Mouse (Mus musculus) CH12.LX (cell line): Measurements from ENCODE around the gene Rgl2. TPM values are rescaled to one million over a fixed set of nuclear protein-coding genes. Genes with fewer than 3 reads are reported as not detected.

Experiments used
- DNase-seq: peaks from one replicate; pipeline ENCODE4 v3.0.0-alpha.2; 2013; ENCODE audit errors: extremely low read depth
- H3K27ac ChIP-seq: 2 replicates; pipeline ENCODE4 v1.5.1; 2012; ENCODE audit warnings: low read depth, mild to moderate bottlenecking, control low read depth, moderate library complexity; ENCODE audit not compliant: insufficient read depth
- H3K27me3 ChIP-seq: replicated peaks from 2 replicates; pipeline ENCODE3; 2012; ENCODE audit warnings: inconsistent platforms
- H3K36me3 ChIP-seq, 2 experiments: replicated peaks in 1 of 2; 2 replicates each; pipeline versions ENCODE3 to v1.6.1; 2012; ENCODE audit warnings: inconsistent platforms in 1 of 2, low read length in 1 of 2, mild to moderate bottlenecking in 1 of 2, mixed read lengths in 1 of 2, moderate library complexity in 1 of 2; ENCODE audit not compliant: control insufficient read depth in 1 of 2, insufficient read depth in 1 of 2
- H3K4me1 ChIP-seq, 2 experiments: 2 replicates each; pipeline ENCODE4 v1.6.1; 2012; ENCODE audit warnings: inconsistent platforms in 1 of 2, moderate library complexity in 1 of 2; ENCODE audit not compliant: insufficient read depth in 2 of 2, control insufficient read depth in 1 of 2
- H3K4me2 ChIP-seq: 2 replicates; pipeline ENCODE4 v1.6.1; 2012; ENCODE audit warnings: low read depth, mild to moderate bottlenecking, control low read depth; ENCODE audit not compliant: poor library complexity, insufficient read depth, severe bottlenecking
- H3K4me3 ChIP-seq, 3 experiments: fragments of 150-350 bp in 1 of 3; sonication (generic) in 1 of 3; replicated peaks in 1 of 3; 2 replicates each; pipeline versions ENCODE3 to v1.5.1; 2011 to 2012; ENCODE audit warnings: low read depth in 2 of 3, low read length in 2 of 3, mild to moderate bottlenecking in 2 of 3, moderate library complexity in 2 of 3, control low read depth in 1 of 3, improper control_type of control experiment in 1 of 3, inconsistent platforms in 1 of 3, mixed read lengths in 1 of 3; ENCODE audit not compliant: poor library complexity in 1 of 3
- H3K79me2 ChIP-seq: replicated peaks from 2 replicates; pipeline ENCODE4 v1.6.1; 2012; ENCODE audit warnings: mild to moderate bottlenecking, moderate library complexity; ENCODE audit not compliant: control insufficient read depth, poor library complexity, insufficient read depth, severe bottlenecking; ENCODE audit errors: extremely low read depth
- H3K9ac ChIP-seq: 2 replicates; pipeline ENCODE4 v1.6.1; 2012; ENCODE audit warnings: low read depth, mild to moderate bottlenecking, control low read depth, moderate library complexity; ENCODE audit not compliant: insufficient read depth
- H3K9me3 ChIP-seq: replicated peaks from 2 replicates; pipeline ENCODE3; 2012; ENCODE audit warnings: low read length, inconsistent platforms, mixed read lengths
- CTCF ChIP-seq, 2 experiments: IDR thresholded peaks in 1 of 2; conservative IDR thresholded peaks in 1 of 2; 2 replicates each; pipeline ENCODE4 v1.5.1; 2011 to 2012; ENCODE audit warnings: low read depth in 2 of 2, low read length in 2 of 2, improper control_type of control experiment in 1 of 2, inconsistent platforms in 1 of 2, mild to moderate bottlenecking in 1 of 2, moderate library complexity in 1 of 2
- E2F4 ChIP-seq: IDR thresholded peaks from 2 replicates; pipeline ENCODE4 v1.6.1; 2011; ENCODE audit warnings: low read depth, low read length, improper control_type of control experiment; ENCODE audit not compliant: insufficient replicate concordance
- ELF1 ChIP-seq: IDR thresholded peaks from 2 replicates; pipeline ENCODE4 v1.6.1; 2014; ENCODE audit warnings: low read depth, mild to moderate bottlenecking, inconsistent platforms, low read length, improper control_type of control experiment
- MAX ChIP-seq: IDR thresholded peaks from 2 replicates; pipeline ENCODE4 v1.6.1; 2011; ENCODE audit warnings: low read length, improper control_type of control experiment
- MAZ ChIP-seq: IDR thresholded peaks from 2 replicates; pipeline ENCODE4 v1.6.1; 2012; ENCODE audit warnings: low read depth, mild to moderate bottlenecking, inconsistent platforms, low read length, improper control_type of control experiment, moderate library complexity
- NELFE ChIP-seq: IDR thresholded peaks from 2 replicates; pipeline ENCODE4 v1.6.1; 2011; ENCODE audit warnings: low read depth, low read length, improper control_type of control experiment
- POLR2A ChIP-seq: IDR thresholded peaks from 2 replicates; pipeline ENCODE4 v1.6.1; 2011; ENCODE audit warnings: low read depth, mild to moderate bottlenecking, improper control_type of control experiment, low read length
- RAD21 ChIP-seq: IDR thresholded peaks from 2 replicates; pipeline ENCODE4 v1.6.1; 2011; ENCODE audit warnings: low read depth, mild to moderate bottlenecking, low read length, improper control_type of control experiment, moderate library complexity
- RCOR1 ChIP-seq: conservative IDR thresholded peaks from 2 replicates; pipeline ENCODE4 v1.6.1; 2012; ENCODE audit warnings: low read depth, mild to moderate bottlenecking, inconsistent platforms, low read length, improper control_type of control experiment
- SMC3 ChIP-seq: IDR thresholded peaks from 2 replicates; pipeline ENCODE4 v1.6.1; 2011; ENCODE audit warnings: low read depth, low read length, improper control_type of control experiment
- TBP ChIP-seq: conservative IDR thresholded peaks from 2 replicates; pipeline ENCODE4 v1.6.1; 2011; ENCODE audit warnings: low read depth, low read length, improper control_type of control experiment
- USF1 ChIP-seq: IDR thresholded peaks from 2 replicates; pipeline ENCODE4 v1.6.1; 2014; ENCODE audit warnings: low read depth, mild to moderate bottlenecking, inconsistent platforms, low read length, improper control_type of control experiment
- ZMIZ1 ChIP-seq: IDR thresholded peaks from 2 replicates; pipeline ENCODE4 v1.6.1; 2012; ENCODE audit warnings: low read depth, mild to moderate bottlenecking, inconsistent platforms, low read length, improper control_type of control experiment
- dilution Hi-C: fragments of 300-500 bp; cut with MboI; formaldehyde crosslinking; loops from 2 replicates; pipeline ENCODE4 v1.14.3; 2020; ENCODE audit warnings: low sequenced_read_pairs; ENCODE audit not compliant: extremely low pct_unique_long_range_greater_than_20kb, extremely low pct_ligation_motif_present
- in situ Hi-C: fragments of 300-500 bp; cut with MboI; formaldehyde crosslinking; loops from 3 replicates; pipeline ENCODE4 v1.14.3; 2019; ENCODE audit warnings: low sequenced_read_pairs, low pct_ligation_motif_present, low pct_unique_long_range_greater_than_20kb, mixed read lengths
- polyA plus RNA-seq: library from polyadenylated mRNA; unstranded; fragments of >175 nt; gene quantifications from 2 replicates; pipeline ENCODE4 v1.2.1, GENCODE M21; 2012; ENCODE audit warnings: low read depth; ENCODE audit not compliant: insufficient read length
- total RNA-seq, 2 experiments: library from RNA; depleted of rRNA; stranded (reverse); fragments of 300-350 nt in 1 of 2; fragments of >200 nt in 1 of 2; gene quantifications; 2 replicates each; pipeline ENCODE4 v1.2.3; 2012 to 2014

Gene Rgl2
- total and polyA plus RNA-seq, 3 experiments = 20.1 to 29.1 (median 25.6) TPM

DNA sequence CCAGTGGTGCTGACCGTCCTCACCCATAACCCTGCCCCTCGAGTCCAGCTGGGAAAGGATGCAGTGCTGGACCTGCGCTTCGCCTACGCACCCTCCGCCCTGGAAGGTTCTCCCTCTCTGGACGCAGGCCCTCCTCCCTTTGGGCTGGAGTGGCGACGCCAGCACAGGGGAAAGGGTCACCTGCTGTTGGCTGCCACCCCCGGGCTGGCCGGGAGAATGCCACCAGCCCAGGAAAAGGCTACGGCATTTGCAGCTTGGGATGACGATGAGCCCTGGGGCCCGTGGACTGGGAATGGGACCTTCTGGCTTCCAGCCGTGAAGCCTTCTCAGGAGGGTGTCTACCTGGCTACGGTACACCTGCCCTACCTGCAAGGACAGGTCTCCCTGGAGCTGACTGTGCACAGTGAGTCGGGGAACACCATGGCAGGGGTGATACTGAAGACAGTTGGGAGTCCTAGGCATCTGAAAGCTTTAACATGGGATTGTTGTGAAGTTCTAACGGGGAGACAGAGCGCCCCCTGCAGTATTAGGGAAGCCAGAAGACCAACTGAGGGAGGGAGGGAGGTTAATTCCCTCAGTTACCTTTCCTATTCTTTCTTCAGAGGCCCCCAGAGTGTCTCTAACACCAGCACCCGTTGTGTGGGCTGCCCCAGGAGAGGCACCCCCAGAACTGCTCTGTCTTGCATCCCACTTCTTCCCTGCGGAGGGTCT lies 3.8 kb upstream of the Rgl2 start:
- in situ Hi-C loops = no loop called here
- peaks cover 5 to 24% of the 10 kb centered on the region in 2 experiments; a peak in 3 of 4 replicates for H3K4me1 ChIP-seq

GRCm38 (mm10) chr17:33926207-33926932 lies 3.0 kb upstream of the Rgl2 start:
- Histone ChIP-seq H3K79me2 (peaks cover 16% of the 10 kb centered on the region), H3K27me3 (no peaks in the 10 kb centered on the region), H3K4me3 (no peak overlapping the region), H3K4me2 (no peak overlapping the region), H3K27ac (no peak overlapping the region), H3K9me3 (peaks cover 3% of the 10 kb centered on the region), H3K4me1 (peaks cover 6 to 21% of the 10 kb centered on the region in 2 experiments), H3K36me3 (peaks cover 60 to 72% of the 10 kb centered on the region in 2 experiments), H3K9ac (no peak overlapping the region)
- DNase-seq = no peak
- in situ Hi-C loops = no loop called here
- TF ChIP-seq RAD21 (peak; percentile 59), SMC3 (peak; percentile 47), ZMIZ1 (no peak), POLR2A (no peak), TBP (no peak), E2F4 (no peak), CTCF (conservative IDR thresholded peaks at IDR 0.05 in 1 of 2, IDR thresholded peaks at IDR 0.05 in 1 of 2; ENCODE audit: low read depth in 2 of 2, low read length in 2 of 2) (peak in 1 of 2 experiments; percentile 61; a peak in 2 of 4 replicates), USF1 (no peak), NELFE (no peak), MAZ (no peak), MAX (no peak), ELF1 (no peak)
- dilution Hi-C loops = no loop called here

More for the DNA sequence above, 3.8 kb upstream of the Rgl2 start:
- no peak overlapping the region for H3K4me2 ChIP-seq
- dilution Hi-C loops = no loop called here
- no peak overlapping the region for H3K9ac ChIP-seq
- TF ChIP-seq CTCF (conservative IDR thresholded peaks at IDR 0.05 in 1 of 2, IDR thresholded peaks at IDR 0.05 in 1 of 2; ENCODE audit: low read depth in 2 of 2, low read length in 2 of 2) = peak in 1 of 2 experiments; percentile 37; a peak in 2 of 4 replicates
- no peak for TF ChIP-seq RCOR1
- DNase-seq = no peak
- no peak overlapping the region for H3K4me3 ChIP-seq
- H3K9me3 ChIP-seq = peaks cover 3% of the 10 kb centered on the region
- H3K27me3 ChIP-seq = no peaks in the 10 kb centered on the region
- peaks cover 24% of the 10 kb centered on the region for H3K79me2 ChIP-seq
- peaks cover 61 to 78% of the 10 kb centered on the region in 2 experiments for H3K36me3 ChIP-seq
- H3K27ac ChIP-seq = no peak overlapping the region
